25 mouse cellular contexts compared by ENCODE assay signal in genomic region chr6:126172071-126172470, GRCm38 (mm10). TPM values are rescaled to one million over a fixed set of nuclear protein-coding genes. Genes with fewer than 3 reads are reported as not detected.
A peak's percentile ranks its signal among the peaks of the same experiment; 100 is the strongest.
DNase-seq lines count a peak whose midpoint lies in the region; ATAC-seq and TF ChIP-seq lines count a peak whose summit lies in the region.
"Had no signal": no experiment of that assay in that cellular context is flagged by ENCODE, and none has a peak within 500 bp of the region (broad histone marks: within the 10 kb centered on the region; RNA-seq: fewer than 3 reads in every experiment).

No protein-coding gene starts in this region.

- no peak for TF ChIP-seq POLR2A in embryonic fibroblast, embryonic 13.5 days (IDR thresholded peaks at IDR 0.05; ENCODE audit: low read depth, low read length)

- peak overlapping the region; percentile 17; the same call in 1 of the 2 replicates for H3K27ac ChIP-seq in embryonic fibroblast, embryonic 13.5 days (ENCODE audit: insufficient read depth, low read length)
- H3K27ac ChIP-seq: embryonic facial prominence, embryonic 10.5 days; embryonic facial prominence, embryonic 12.5 days; forebrain, embryonic 10.5 days; forebrain, embryonic 12.5 days had no signal

- peaks cover 12% of the 10 kb centered on the region; the same call in 1 of the 2 replicates for H3K4me1 ChIP-seq in embryonic fibroblast, embryonic 13.5 days (ENCODE audit: control insufficient read depth, insufficient read depth, low read length)

- no peak overlapping the region for H3K4me3 ChIP-seq in embryonic fibroblast, embryonic 13.5 days (ENCODE audit: insufficient read depth, low read length)
- H3K4me3 ChIP-seq: embryonic facial prominence, embryonic 10.5 days; embryonic facial prominence, embryonic 12.5 days; erythroblast, embryonic 14.5 days; forebrain, embryonic 10.5 days; forebrain, embryonic 12.5 days had no signal

- intact Hi-C loops in heart, postnatal 14 days (cut with DNase I), result no loop called here

- DNase-seq in heart, adult 11 months, result peak; percentile 29
- no peak for DNase-seq in heart, postnatal 14 days
- DNase-seq in 3T3-L1 (ENCODE audit: low read depth, low spot score) (peak; percentile 67), NIH3T3 (ENCODE audit: low read depth) (peak; percentile 38)
- DNase-seq in layer of hippocampus, adult 18-20 months (ENCODE audit: low spot score in 2 of 2), result no peak
- DNase-seq: adrenal gland, adult 2 months; adrenal gland, postnatal 10 days; adrenal gland, postnatal 25 days; cerebellum, adult 11 months; cerebellum, adult 18-20 months; cerebellum, adult 8-10 months; cerebellum, postnatal 10 days; cerebellum, postnatal 25 days had no signal

- no peak for ATAC-seq in granulocyte monocyte progenitor cell, adult 5-6 weeks (replicated peaks; ENCODE audit: poor library complexity, severe bottlenecking)
- ATAC-seq: activated CD4-positive, CD25-positive, alpha-beta regulatory T cell, adult 4 months; forebrain, embryonic 14.5 days; forebrain, embryonic 16.5 days had no signal

- no peak for TF ChIP-seq CTCF in embryonic fibroblast, embryonic 13.5 days (IDR thresholded peaks at IDR 0.05; ENCODE audit: borderline replicate concordance, insufficient read depth, low read length)

RNA-seq across cellular contexts. Expression of gene Ntf3, which starts 5.4 kb away (rescaled TPM):
- total RNA-seq in heart, postnatal 14 days (2021), result 1 to 10 TPM; 3.5 TPM
- 8.0 and 9.1 TPM in 2 replicates for polyA plus RNA-seq in embryonic fibroblast, embryonic 13.5 days (2011; ENCODE audit: insufficient read length, low read depth, missing spikeins)
- not detected in 2 replicates for total RNA-seq in granulocyte monocyte progenitor cell, adult 5-6 weeks (2014; fragmentation: Nextera tagmentation)
- not detected in 2 replicates for total RNA-seq in granulocyte monocyte progenitor cell, adult 5-6 weeks (2017)
- 10 to 100 TPM; 12.2 to 13.6 TPM for total RNA-seq in layer of hippocampus, adult 18-20 months (2021)
- total RNA-seq: MEL had no signal
- polyA plus RNA-seq: activated CD4-positive, CD25-positive, alpha-beta regulatory T cell, adult 4 months; C2C12; erythroblast, embryonic 14.5 days had no signal

Comparison
In these comparisons a context has a peak if more than half of its experiments do, and no peak if none do; other contexts are left out.
1. DNase-seq: peak in heart, adult 11 months (single experiment), 3T3-L1 (single experiment) and NIH3T3 (single experiment); none in heart, postnatal 14 days (0 of 2) and layer of hippocampus, adult 18-20 months (0 of 2).
2. RNA of gene Ntf3, which starts 5.4 kb away (total RNA-seq): 12.2 to 13.6 TPM in layer of hippocampus, adult 18-20 months and 3.5 TPM in heart, postnatal 14 days; not detected in granulocyte monocyte progenitor cell, adult 5-6 weeks; every median in the first group is over 4 times any median in the second.